Mouse (Mus musculus) hindbrain, postnatal 0 days (tissue): ENCODE results near the gene Zfp648. TPM values are rescaled to one million over a fixed set of nuclear protein-coding genes. Genes with fewer than 3 reads are reported as not detected.

ENCODE experiments used
- ATAC-seq: fragments of 200-750 bp; cut with Nextera tagmentation; 2 replicates; pipeline ENCODE4 v1.8.0; 2017; ENCODE audit warnings: mild to moderate bottlenecking, moderate TSS enrichment, moderate library complexity
- DNase-seq: peaks from one replicate; pipeline ENCODE4 v3.0.0-alpha.2; 2015; ENCODE audit warnings: low spot score
- H3K27ac ChIP-seq: fragments of 300-500 bp; sonication (generic); 2 replicates; pipeline ENCODE4 v1.5.1; 2014; ENCODE audit warnings: mild to moderate bottlenecking
- H3K27me3 ChIP-seq: fragments of 300-500 bp; sonication (generic); 2 replicates; pipeline ENCODE4 v1.6.1; 2014; ENCODE audit warnings: low read length, mixed read lengths; ENCODE audit not compliant: insufficient read depth
- H3K36me3 ChIP-seq: fragments of 300-500 bp; sonication (generic); 2 replicates; pipeline ENCODE4 v1.6.1; 2014; ENCODE audit warnings: low read length, mixed read lengths; ENCODE audit not compliant: insufficient read depth
- H3K4me1 ChIP-seq: fragments of 300-500 bp; sonication (generic); 2 replicates; pipeline ENCODE4 v1.6.1; 2014; ENCODE audit warnings: antibody characterized with exemption, low read length, mixed read lengths; ENCODE audit not compliant: insufficient read depth
- H3K4me2 ChIP-seq: fragments of 300-500 bp; sonication (generic); 2 replicates; pipeline ENCODE4 v1.6.1; 2014; ENCODE audit warnings: low read depth, mild to moderate bottlenecking, low read length, moderate library complexity, mixed read lengths
- H3K4me3 ChIP-seq: fragments of 300-500 bp; sonication (generic); 2 replicates; pipeline ENCODE4 v1.5.1; 2014; ENCODE audit warnings: low read length
- H3K9ac ChIP-seq: fragments of 300-500 bp; sonication (generic); replicated peaks from 2 replicates; pipeline ENCODE4 v1.6.1; 2014; ENCODE audit warnings: mild to moderate bottlenecking, low read length, moderate library complexity, mixed read lengths
- H3K9me3 ChIP-seq: fragments of 300-500 bp; sonication (generic); 2 replicates; pipeline ENCODE4 v1.6.1; 2016; ENCODE audit warnings: low read length, mixed read lengths
- CTCF ChIP-seq: IDR thresholded peaks from 2 replicates; pipeline ENCODE4 v1.5.1; 2016; ENCODE audit warnings: antibody characterized with exemption, control low read depth, low read depth
- WGBS: fragments of 180-500 bp; shearing (Covaris S2); extraction: QIAGEN DNeasy Blood & Tissue Kit; methylation state at CpG from one replicate; pipeline ENCODE4 v1.1.7; 2014; 5-methylcytosine and 5-hydroxymethylcytosine counted together
- polyA plus RNA-seq: library from polyadenylated mRNA; unstranded; fragments of >200 nt; fragmentation: Nextera tagmentation; extraction: Ambion mirVana; gene quantifications from 2 replicates; pipeline ENCODE4 v1.2.1, GENCODE M21; 2015
- total RNA-seq: library from RNA; depleted of rRNA; stranded (reverse); fragments of >200 nt; gene quantifications from 2 replicates; pipeline ENCODE4 v1.2.3, GENCODE M21; 2014

The Zfp648 gene
- total and polyA plus RNA-seq, 2 experiments from 2014 or later, result 0.88 to 1.4 TPM

GRCm38 (mm10) chr1:154175334-154175733 is 25.7 kb upstream of the Zfp648 start:
- no peaks in the 10 kb centered on the region for H3K36me3 ChIP-seq
- no peak for TF ChIP-seq CTCF
- H3K4me3 ChIP-seq, result no peak overlapping the region
- no peak for DNase-seq
- no peak overlapping the region for H3K27ac ChIP-seq
- 73% methylated on average over 6 of the region's 6 CpGs for WGBS
- no peak overlapping the region for H3K4me2 ChIP-seq
- H3K27me3 ChIP-seq, result no peaks in the 10 kb centered on the region
- ATAC-seq, result no peak
- no peaks in the 10 kb centered on the region for H3K4me1 ChIP-seq
- no peaks in the 10 kb centered on the region for H3K9me3 ChIP-seq
- H3K9ac ChIP-seq, result no peak overlapping the region

GRCm38 (mm10) chr1:154177781-154178180 is 23.2 kb upstream of the Zfp648 start:
- Histone ChIP-seq H3K27me3 (no peaks in the 10 kb centered on the region), H3K4me2 (no peak overlapping the region), H3K4me1 (no peaks in the 10 kb centered on the region), H3K36me3 (no peaks in the 10 kb centered on the region), H3K9me3 (no peaks in the 10 kb centered on the region), H3K4me3 (no peak overlapping the region), H3K27ac (no peak overlapping the region), H3K9ac (no peak overlapping the region)
- DNase-seq (no peak), ATAC-seq (no peak)
- 87% methylated on average over 4 of the region's 4 CpGs for whole genome bisulfite sequencing
- no peak for TF ChIP-seq CTCF

- ATAC-seq (no peak), DNase-seq (no peak)
- TF ChIP-seq CTCF, result no peak
- Histone ChIP-seq H3K36me3 (no peaks in the 10 kb centered on the region), H3K4me2 (no peak overlapping the region), H3K27ac (no peak overlapping the region), H3K9me3 (no peaks in the 10 kb centered on the region), H3K9ac (no peak overlapping the region), H3K27me3 (no peaks in the 10 kb centered on the region), H3K4me1 (no peaks in the 10 kb centered on the region), H3K4me3 (no peak overlapping the region)
- WGBS, result 86% methylated on average over 8 of the region's 8 CpGs
Observed at GRCm38 (mm10) chr1:154178541-154179155, 22.3 kb upstream of the Zfp648 start.

GRCm38 (mm10) chr1:154180952-154181351 is 20.0 kb upstream of the Zfp648 start:
- Histone ChIP-seq H3K27me3 (no peaks in the 10 kb centered on the region), H3K4me1 (no peaks in the 10 kb centered on the region), H3K27ac (no peak overlapping the region), H3K4me2 (no peak overlapping the region), H3K9ac (no peak overlapping the region), H3K36me3 (no peaks in the 10 kb centered on the region), H3K9me3 (no peaks in the 10 kb centered on the region), H3K4me3 (no peak overlapping the region)
- 17% methylated on average over 2 of the region's 2 CpGs for WGBS
- peak; percentile 95 for TF ChIP-seq CTCF
- ATAC-seq (peak; percentile 95), DNase-seq (peak; percentile 93)

GRCm38 (mm10) chr1:154182396-154183076 is 18.5 kb upstream of the Zfp648 start:
- WGBS, result 72% methylated on average over 6 of the region's 6 CpGs
- Histone ChIP-seq H3K4me3 (no peak overlapping the region), H3K9me3 (no peaks in the 10 kb centered on the region), H3K27ac (no peak overlapping the region), H3K27me3 (no peaks in the 10 kb centered on the region), H3K4me2 (no peak overlapping the region), H3K9ac (no peak overlapping the region), H3K4me1 (no peaks in the 10 kb centered on the region), H3K36me3 (no peaks in the 10 kb centered on the region)
- DNase-seq (peak; percentile 35), ATAC-seq (no peak)
- peak; percentile 56 for TF ChIP-seq CTCF

- DNase-seq (no peak), ATAC-seq (no peak)
- no peaks in the 10 kb centered on the region for H3K27me3 ChIP-seq
- no peak overlapping the region for H3K9ac ChIP-seq
- no peak overlapping the region for H3K4me2 ChIP-seq
- H3K36me3 ChIP-seq, result no peaks in the 10 kb centered on the region
- 82% methylated on average over 7 of the region's 7 CpGs for WGBS
- no peak for TF ChIP-seq CTCF
- H3K4me3 ChIP-seq, result no peak overlapping the region
- H3K4me1 ChIP-seq, result no peaks in the 10 kb centered on the region
- no peaks in the 10 kb centered on the region for H3K9me3 ChIP-seq
- no peak overlapping the region for H3K27ac ChIP-seq
Observed at GRCm38 (mm10) chr1:154183077-154183751, 17.8 kb upstream of the Zfp648 start.
